Mouse (Mus musculus) gastrocnemius, adult 2 months (tissue): ENCODE measurements around the gene Aadat. TPM values are rescaled to one million over a fixed set of nuclear protein-coding genes. Genes with fewer than 3 reads are reported as not detected.
"Not testable (repeated sequence)": the region's sequence is repeated elsewhere in the genome, so short reads cannot be mapped to it uniquely, and the experiment has no call there.

Source experiments
- DNase-seq: peaks from one replicate; pipeline ENCODE4 v3.0.0; 2022
- H3K27ac ChIP-seq: fragments of 200-600 bp; 2 replicates; pipeline ENCODE4 v1.8.1; 2022; ENCODE audit warnings: mild to moderate bottlenecking
- H3K4me3 ChIP-seq: fragments of 200-600 bp; 2 replicates; pipeline ENCODE4 v1.8.1; 2022; ENCODE audit warnings: mild to moderate bottlenecking, moderate library complexity
- CTCF ChIP-seq: fragments of 200-600 bp; IDR thresholded peaks from 2 replicates; pipeline ENCODE4 v1.8.1; 2022; ENCODE audit warnings: antibody characterized with exemption, mild to moderate bottlenecking, moderate library complexity
- intact Hi-C: fragments of 180-260 bp; cut with DNase I; formaldehyde crosslinking; loops from one replicate; pipeline ENCODE4 v1.15.1; 2025
- long read RNA-seq, 2 experiments: library from polyadenylated mRNA; stranded (forward); transcript quantifications; one replicate each; pipeline ENCODE4 v2.0.0; 2021
- total RNA-seq, 2 experiments: library from RNA; stranded (reverse); gene quantifications; 2 replicates each; pipeline ENCODE4 v1.2.3; 2021

The Aadat gene
- total RNA-seq = not detected
- long read RNA-seq, experiment 1 = 0 reads
- long read RNA-seq, experiment 2 = 0 reads

GRCm38 (mm10) chr8:60505653-60506521, at the start of gene Aadat:
Aadat (plus strand) TSS chr8:60505932.
- intact Hi-C loops = loop anchor here (2.0 to 10.0 kb wide), 2 partner anchors 89 to 361 kb away; no protein-coding TSS in a partner anchor
- DNase-seq = peak; percentile 50
- Histone ChIP-seq H3K27ac (no peak within 1 kb of the TSS), H3K4me3 (peak within 1 kb of the TSS; percentile 67)
- TF ChIP-seq CTCF = peak; percentile 75

- no peak overlapping the region for H3K27ac ChIP-seq
- intact Hi-C loops = loop anchor here (10.0 kb wide), 1 partner anchor 1582 kb away; no protein-coding TSS in a partner anchor
- DNase-seq = peak; percentile 60
- H3K4me3 ChIP-seq = no peak overlapping the region; the same call in 1 of the 2 replicates
- peak; percentile 83 for TF ChIP-seq CTCF
Observed at GRCm38 (mm10) chr8:60466686-60467335, 38.9 kb upstream of the Aadat start.

- Histone ChIP-seq H3K27ac (no peak overlapping the region), H3K4me3 (no peak overlapping the region)
- DNase-seq = no peak
- intact Hi-C loops = no loop called here
- no peak for TF ChIP-seq CTCF
Observed at GRCm38 (mm10) chr8:60490147-60490546, 15.6 kb upstream of the Aadat start.

- no peak overlapping the region for H3K27ac ChIP-seq
- no peak for DNase-seq
- no peak overlapping the region for H3K4me3 ChIP-seq
- intact Hi-C loops = no loop called here
- no peak for TF ChIP-seq CTCF
Observed at GRCm38 (mm10) chr8:60491871-60492270, 13.9 kb upstream of the Aadat start.

- DNase-seq = no peak
- TF ChIP-seq CTCF = no peak
- H3K27ac ChIP-seq = no peak overlapping the region
- intact Hi-C loops = no loop called here
- H3K4me3 ChIP-seq = no peak overlapping the region
Observed at GRCm38 (mm10) chr8:60492471-60492870, 13.3 kb upstream of the Aadat start.

- no peak overlapping the region for H3K27ac ChIP-seq
- no peak for DNase-seq
- H3K4me3 ChIP-seq = no peak overlapping the region
- intact Hi-C loops = no loop called here
- TF ChIP-seq CTCF = no peak
Observed at GRCm38 (mm10) chr8:60494606-60495005, 11.1 kb upstream of the Aadat start.

- DNase-seq, intact Hi-C loops, H3K4me3 ChIP-seq, H3K27ac ChIP-seq: not testable (repeated sequence)
Observed at GRCm38 (mm10) chr8:60495046-60495445, 10.7 kb upstream of the Aadat start.

- intact Hi-C loops = loop anchor here (10.0 kb wide), 1 partner anchor 92 kb away; no protein-coding TSS in a partner anchor
- Histone ChIP-seq H3K4me3 (no peak within 1 kb of the TSS), H3K27ac (no peak within 1 kb of the TSS)
- DNase-seq = no peak
- no peak for TF ChIP-seq CTCF
Observed at GRCm38 (mm10) chr8:60503098-60503497, 2.6 kb upstream of the Aadat start, which contains the start of gene Gm10283. Gm10283 (minus strand) TSS chr8:60503198.

- Histone ChIP-seq H3K27ac (no peak overlapping the region), H3K4me3 (no peak overlapping the region)
- DNase-seq = no peak
- intact Hi-C loops = no loop called here
- TF ChIP-seq CTCF = no peak
Observed at GRCm38 (mm10) chr8:60518286-60518685, 12.6 kb downstream of the Aadat start.

GRCm38 (mm10) chr8:60534945-60535344, 29.2 kb downstream of the Aadat start:
- H3K4me3 ChIP-seq = no peak overlapping the region
- DNase-seq = no peak
- intact Hi-C loops = no loop called here
- TF ChIP-seq CTCF = no peak
- no peak overlapping the region for H3K27ac ChIP-seq

- no peak for DNase-seq
Observed at GRCm38 (mm10) chr8:60566783-60567182, 61.1 kb downstream of the Aadat start.

GRCm38 (mm10) chr8:60577231-60577630, 71.5 kb downstream of the Aadat start:
- no peak overlapping the region for H3K27ac ChIP-seq
- no peak for TF ChIP-seq CTCF
- intact Hi-C loops = no loop called here
- H3K4me3 ChIP-seq = no peak overlapping the region
- DNase-seq = no peak

More at GRCm38 (mm10) chr8:60566783-60567182, 61.1 kb downstream of the Aadat start:
- Histone ChIP-seq H3K4me3 (no peak overlapping the region), H3K27ac (no peak overlapping the region)
- intact Hi-C loops = no loop called here
- no peak for TF ChIP-seq CTCF

- no peak for DNase-seq
- Histone ChIP-seq H3K27ac (no peak overlapping the region), H3K4me3 (no peak overlapping the region)
- intact Hi-C loops = no loop called here
- no peak for TF ChIP-seq CTCF
Observed at GRCm38 (mm10) chr8:60583369-60583768, 77.6 kb downstream of the Aadat start.

- DNase-seq = not testable (repeated sequence)
- intact Hi-C loops = loop anchor here (10.0 kb wide), 1 partner anchor 87 kb away; the partner anchor contains the start of genes Aadat and Gm10283
Observed at GRCm38 (mm10) chr8:60591352-60592105, 85.8 kb downstream of the Aadat start.

More at GRCm38 (mm10) chr8:60591352-60592105, 85.8 kb downstream of the Aadat start:
- H3K27ac ChIP-seq, H3K4me3 ChIP-seq: not testable (repeated sequence)
